Mouse (Mus musculus): ENCODE measurements around the gene B230118H07Rik.

DNA sequence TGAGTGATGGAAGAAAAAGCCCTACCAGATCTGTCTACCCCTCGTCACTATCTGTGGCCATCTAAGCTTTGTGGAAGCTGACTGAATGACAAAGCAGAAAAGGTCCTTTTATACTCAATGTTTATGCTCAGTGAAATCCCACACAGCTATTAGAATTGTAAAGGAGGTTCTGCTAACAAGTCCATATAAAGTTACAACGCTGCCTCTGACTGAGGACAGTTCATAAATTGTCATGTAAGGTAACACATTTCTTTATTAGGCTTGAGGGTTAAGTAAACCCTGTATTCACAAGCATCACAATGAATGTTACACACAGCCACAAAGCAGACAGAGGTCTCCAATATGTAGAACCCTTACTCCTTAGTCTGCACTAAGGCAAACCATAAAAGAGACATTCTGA is 25.3 kb downstream of the B230118H07Rik start:
- TF ChIP-seq POLR2A (IDR thresholded peaks at IDR 0.05; ENCODE audit: control insufficient read depth, low read depth, low read length) (no peak), CTCF (IDR thresholded peaks at IDR 0.05; ENCODE audit: control insufficient read depth, insufficient read depth, insufficient replicate concordance, low read depth, low read length) (no peak)

All from testis, adult 2 months (tissue).